Mouse (Mus musculus) c-Kit-positive CD71-positive TER-119-positive erythroid progenitor cells, embryonic 14.5 days (primary cell): ENCODE measurements at regions not wholly inside any gene's neighbourhood (a gene's known extent, or its start where the extent isn't known, plus 50 kb on each side); places are given as distances from the start of the nearest gene placed in this dataset.
A peak's percentile ranks its signal among the peaks of the same experiment; 100 is the strongest.
"Not testable (repeated sequence)": the region's sequence is repeated elsewhere in the genome, so short reads cannot be mapped to it uniquely, and the experiment has no call there.

Source experiments
- DNase-seq: peaks from one replicate; pipeline ENCODE4 v3.0.0-alpha.2; 2013; ENCODE audit warnings: low spot score

DNA sequence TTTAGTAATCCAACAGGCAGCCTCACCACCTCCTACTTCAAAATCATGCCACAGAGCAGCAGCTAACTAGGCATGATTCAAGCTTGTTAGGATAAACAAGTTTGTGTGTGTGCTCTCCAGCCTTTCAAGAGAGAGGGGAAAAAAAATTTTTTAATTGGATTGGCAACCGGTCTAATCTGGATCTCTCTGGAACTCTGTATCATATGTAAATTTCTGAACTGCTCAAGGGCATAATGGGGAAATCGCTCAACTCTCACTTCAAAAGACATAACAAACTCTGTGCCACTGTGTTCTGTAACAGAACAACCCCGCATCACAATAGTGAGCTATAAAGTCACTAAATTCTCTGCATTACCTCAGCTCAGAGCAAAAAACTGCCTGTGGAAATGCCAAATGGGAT is 147.9 kb upstream of the Krtap11-1 start:
- DNase-seq: no peak

DNA sequence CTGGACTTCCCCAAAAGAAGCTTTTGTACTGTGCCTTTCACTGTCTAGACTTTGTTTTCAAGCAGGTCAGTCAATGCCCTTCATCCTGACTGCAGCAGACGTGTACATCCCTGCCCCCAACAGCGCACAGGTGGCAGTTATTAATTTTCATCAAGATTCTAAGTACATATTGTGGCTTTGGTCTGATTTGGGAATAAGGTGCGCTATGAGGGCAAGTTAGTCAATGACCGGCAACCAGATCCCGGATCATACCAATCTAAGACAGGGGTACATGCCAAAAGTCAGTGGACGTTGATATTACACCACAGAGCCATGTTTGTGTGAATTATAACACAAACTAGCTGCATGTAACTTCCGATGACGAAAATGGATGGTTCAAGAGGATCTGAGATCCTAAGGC is 144.7 kb upstream of the Krtap11-1 start:
- not testable (repeated sequence) for DNase-seq

GRCm38 (mm10) chr16:89704316-89704715 is 133.3 kb upstream of the Krtap11-1 start:
- no peak for DNase-seq

DNA sequence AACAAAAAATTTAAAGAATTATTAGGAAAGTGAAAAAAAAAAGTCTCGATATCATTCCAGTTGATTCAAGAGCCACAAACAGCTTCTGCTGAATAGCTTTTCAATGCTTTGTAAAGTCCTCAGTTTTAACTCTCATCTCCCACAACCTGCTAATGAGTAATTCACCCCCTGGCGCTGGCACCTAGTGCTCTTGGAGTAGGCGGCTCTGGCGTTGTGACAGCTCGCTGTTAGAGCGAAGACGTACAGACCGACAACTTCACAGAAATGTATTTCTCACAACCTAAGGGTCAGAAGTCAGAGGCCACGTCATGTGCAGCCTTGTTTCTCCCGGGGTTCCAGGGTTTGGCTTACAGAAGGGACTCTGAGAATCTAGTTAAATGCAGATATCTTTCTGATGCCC is 132.2 kb upstream of the Krtap11-1 start:
- no peak for DNase-seq

DNA sequence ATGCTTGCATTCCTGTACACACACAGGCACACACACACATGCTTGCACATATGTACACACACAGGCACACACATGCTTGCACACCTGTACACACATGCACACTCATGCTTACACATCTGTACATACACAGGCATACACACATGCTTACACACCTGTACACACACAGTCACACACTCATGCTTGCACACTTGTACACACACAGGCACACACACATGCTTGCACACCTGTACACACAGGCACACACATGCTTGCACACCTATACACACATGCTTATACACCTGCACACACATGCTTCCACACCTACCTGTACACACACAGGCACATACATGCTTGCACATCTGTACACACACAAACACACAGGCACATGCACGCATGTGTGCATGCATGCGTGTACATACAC is 131.4 kb upstream of the Krtap11-1 start:
- no peak for DNase-seq

DNA sequence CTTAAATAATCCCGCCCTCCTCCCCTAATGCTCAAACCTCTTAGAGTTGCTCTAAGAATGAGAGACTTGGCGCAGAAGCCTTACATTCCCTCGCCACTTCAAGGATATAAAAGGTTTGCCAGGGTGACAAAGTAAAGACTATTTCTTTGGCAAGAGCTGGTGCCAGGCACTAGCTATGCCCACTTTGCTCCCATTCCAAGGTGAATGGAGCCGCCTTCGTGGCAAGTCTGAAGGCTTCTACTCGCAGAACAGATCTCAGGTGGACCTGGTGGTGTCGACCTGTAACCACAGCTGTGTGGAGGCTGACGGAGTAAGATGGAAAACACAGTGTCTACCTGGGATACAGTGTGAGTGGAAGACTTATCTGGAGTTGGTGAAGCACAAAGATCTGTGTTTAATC is 130.8 kb upstream of the Krtap11-1 start:
- DNase-seq: no peak

DNA sequence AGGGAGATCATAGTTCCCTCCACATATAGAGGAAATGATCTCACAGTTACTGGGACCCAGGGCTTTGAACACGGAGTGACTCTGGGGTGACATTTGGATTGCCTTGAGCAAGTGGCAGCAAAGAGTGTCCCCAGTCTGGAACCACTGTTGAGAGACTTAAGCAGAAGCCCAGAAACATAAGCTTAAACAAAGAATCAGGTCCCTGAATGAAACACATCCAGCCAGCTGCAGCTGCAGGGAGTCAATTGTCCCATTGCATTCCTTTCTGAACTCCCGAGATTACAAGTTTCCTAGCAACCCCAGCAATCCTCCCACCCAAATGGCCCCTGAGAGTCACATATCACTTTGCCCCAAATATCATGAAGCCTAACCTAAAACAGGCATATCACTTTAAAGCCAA is 128.7 kb upstream of the Krtap11-1 start:
- DNase-seq: no peak

- DNase-seq: no peak
Observed at GRCm38 (mm10) chr16:89695833-89696232, 124.8 kb upstream of the Krtap11-1 start.

GRCm38 (mm10) chr16:89695406-89695805 is 124.4 kb upstream of the Krtap11-1 start:
- no peak for DNase-seq

- DNase-seq: no peak
Observed at GRCm38 (mm10) chr16:89693321-89693720, 122.3 kb upstream of the Krtap11-1 start.

GRCm38 (mm10) chr16:89679438-89679837 is 108.5 kb upstream of the Krtap11-1 start:
- DNase-seq: no peak

DNA sequence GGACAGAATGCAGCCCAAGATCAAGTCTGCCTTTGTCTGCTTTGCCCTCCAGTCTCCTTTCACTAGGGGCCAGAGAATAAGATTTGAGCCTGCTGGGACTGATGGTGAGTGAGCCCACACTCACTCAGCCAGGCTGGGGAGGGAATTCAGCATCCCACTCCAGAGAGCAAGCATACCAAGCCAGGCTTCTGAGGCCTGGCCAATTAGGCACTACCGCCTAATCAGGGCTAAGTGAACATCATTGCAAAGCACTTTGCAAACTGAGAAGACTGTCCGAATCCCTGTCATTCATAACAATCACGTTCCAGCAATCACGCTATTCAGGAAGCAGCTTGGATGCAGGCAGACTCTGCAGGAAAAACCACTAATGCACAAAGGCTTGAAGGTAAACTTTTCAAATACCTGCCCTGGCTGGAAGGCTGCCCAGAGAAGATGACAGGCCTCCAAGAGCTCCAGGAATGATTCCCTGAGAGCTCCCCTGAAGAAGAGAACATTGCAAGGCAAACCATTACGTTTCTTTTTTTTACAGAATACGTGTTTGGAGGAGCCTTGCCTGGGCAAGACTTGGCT is 107.5 kb upstream of the Krtap11-1 start:
- DNase-seq: no peak

DNA sequence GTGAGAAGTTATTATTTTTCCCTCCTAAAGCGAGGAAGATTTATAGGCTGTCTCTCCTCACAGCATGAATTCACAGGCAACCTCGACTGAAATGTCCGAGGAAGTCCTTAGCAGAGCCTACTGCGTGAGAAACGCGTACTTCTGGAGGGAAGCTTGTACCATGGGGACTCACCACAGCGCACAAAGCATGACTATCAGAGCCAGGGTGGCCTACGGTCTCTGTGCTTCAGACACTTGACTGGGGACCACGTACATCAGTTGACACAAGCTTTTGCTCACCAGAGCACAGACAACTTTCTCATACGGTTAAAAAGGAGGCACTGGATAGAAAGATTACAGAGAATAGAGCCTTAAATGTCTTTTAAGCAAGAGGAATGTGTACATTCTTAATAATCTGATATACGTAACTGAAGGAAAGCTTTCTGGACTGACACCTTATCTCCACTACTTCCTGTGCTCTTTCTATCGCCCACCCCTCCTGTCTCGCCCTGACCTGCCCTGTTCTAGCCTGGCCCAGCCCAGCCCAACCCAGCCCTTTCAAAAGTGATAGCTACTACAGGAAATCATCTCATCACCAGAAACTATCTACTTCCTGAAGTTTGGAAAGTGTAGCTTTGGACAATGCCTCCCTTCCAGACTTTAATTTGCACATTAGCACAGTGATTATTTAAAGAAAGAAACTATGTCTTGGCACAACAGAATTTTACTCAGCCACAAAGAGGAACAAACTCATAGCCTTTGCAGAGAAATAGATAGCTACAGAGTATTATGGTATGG is 104.2 kb upstream of the Krtap11-1 start:
- peak; percentile 4 for DNase-seq

DNA sequence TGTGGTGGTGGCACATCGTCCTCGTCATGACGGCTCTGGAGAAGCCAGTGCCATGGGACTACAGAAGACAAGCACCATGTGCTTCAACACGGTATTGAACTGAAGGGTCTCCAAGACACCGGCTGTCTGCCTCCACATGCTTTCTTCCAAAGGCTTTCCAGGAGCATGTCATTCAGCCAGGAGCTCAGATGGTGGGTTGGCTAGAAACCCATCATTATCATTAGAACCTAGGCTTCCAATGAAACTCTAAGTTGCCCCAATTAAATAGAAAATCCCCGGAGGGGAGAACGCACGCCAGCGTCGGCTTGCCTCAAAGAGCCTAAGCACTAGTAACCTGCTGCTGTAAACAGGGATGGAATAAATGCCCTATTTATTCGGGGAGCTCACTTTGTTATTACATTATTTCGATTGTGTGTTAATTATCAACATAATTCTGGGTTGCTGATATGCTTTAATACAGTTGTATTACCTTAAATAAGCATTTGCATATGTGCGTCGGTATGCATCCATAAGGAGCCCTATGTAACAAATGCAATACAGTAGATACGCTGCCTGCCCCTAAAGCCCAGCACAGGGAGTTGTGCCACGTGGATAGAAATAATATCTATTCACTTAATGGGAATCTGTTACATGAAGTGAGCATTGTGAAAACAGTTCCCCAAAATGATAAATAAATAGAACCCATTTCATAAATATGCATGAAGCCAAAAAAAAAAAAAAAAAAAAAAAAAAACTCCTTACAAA is 103.3 kb upstream of the Krtap11-1 start:
- DNase-seq: no peak

DNA sequence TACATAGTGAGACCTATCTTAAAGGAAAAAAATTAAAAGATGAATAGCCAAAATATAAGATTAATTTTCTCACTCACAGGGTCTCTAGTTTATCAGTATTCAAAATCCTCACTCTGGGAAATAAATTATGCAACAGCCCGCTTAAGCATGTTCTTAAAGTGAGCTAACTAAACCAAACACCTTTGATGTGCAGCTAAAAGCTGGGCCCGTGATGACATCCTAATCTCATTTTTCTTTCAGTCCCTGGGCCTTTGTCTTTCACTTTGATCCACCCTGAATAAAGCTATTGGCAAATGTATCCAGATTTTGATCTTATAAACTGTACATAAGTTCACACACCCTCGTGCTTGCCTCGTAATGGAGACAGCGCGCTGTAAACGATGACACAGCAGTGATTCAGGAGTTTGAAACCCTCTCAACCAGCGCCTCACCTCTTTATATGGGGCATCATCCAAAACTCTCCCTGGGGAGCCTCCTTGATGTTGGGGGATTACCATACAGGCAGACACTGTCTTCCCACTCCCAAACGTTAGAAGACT is 100.3 kb upstream of the Krtap11-1 start:
- no peak for DNase-seq

DNA sequence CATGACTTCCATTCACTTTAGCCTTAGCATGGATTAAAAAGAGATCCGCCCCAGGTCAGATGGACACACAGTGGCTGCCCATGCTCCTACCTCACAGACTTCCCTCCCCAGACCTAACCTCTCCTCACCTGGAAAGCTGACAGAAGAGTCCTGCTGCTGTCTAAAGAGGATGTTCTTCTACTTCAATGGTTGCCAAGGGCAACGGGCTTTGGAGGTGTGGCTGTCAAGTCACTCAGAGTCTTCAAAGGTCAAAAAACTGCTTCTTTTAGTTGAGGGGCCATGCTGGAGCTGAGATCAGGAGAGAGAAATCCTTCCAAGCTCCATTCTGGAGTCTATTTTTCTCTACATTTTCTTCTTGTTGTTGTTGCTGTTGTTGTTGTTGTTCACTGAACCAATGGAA is 89.1 kb upstream of the Krtap11-1 start:
- no peak for DNase-seq

GRCm38 (mm10) chr16:89656036-89656435 is 85.1 kb upstream of the Krtap11-1 start:
- DNase-seq: no peak

DNA sequence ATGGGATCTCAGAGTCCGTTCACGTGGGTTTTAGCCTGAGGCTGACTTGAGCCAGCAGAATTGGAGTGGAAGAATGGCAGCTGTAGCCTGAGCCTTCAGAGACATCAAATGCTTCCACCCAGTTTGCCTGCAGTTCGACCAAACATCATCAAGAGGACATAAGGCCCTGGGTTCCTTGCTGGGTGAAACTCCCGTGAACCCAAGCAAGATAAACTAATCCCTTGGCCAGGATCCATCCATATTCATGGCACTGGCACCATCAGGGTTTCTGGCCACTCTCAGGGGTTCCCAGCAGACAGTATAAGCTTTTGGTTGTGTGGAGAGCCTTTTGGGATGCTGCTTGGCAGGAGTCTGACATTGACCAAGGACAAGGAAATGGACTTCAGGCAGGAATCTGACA is 77.7 kb upstream of the Krtap11-1 start:
- DNase-seq: no peak

- DNase-seq: no peak
Observed at GRCm38 (mm10) chr16:89633917-89634601, 63.1 kb upstream of the Krtap11-1 start.

- no peak for DNase-seq
Observed at GRCm38 (mm10) chr16:89632114-89632622, 61.2 kb upstream of the Krtap11-1 start.

DNA sequence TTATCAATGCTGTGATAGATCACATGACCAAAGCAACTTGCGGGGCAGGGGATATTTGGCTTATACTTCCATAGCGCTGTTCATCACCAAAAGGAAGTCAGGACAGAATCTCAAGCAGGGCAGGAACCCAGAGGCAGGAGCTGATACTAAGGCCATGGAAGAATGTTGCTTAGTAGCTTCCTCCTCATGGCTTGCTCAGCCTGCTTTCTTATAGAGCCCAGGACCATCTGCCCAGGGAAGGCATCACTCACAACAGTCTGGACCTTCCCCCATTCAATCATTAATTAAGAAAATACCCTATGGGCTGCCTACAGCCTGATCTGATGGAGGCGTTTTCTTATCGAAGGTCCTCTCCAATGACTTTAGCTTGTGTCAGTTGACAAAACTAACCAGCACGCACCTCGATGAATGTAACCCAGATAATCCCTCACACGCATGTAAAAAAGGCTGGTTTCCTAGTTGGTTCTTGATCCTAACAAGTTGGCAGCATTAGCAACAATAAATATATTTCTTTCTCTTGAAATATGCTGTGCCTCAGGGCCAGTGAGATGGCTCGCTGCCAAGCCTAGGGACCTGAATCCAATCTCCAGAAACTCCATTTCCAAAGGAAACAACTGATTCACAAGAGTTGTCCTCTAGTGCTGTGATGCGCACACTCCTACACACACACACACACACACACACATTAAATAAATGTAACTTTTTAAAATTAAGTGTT is 60.6 kb upstream of the Krtap11-1 start:
- no peak for DNase-seq
